Comparison of ENCODE assay signal across 14 mouse cellular contexts in genomic region chr5:125375871-125376270, GRCm38 (mm10). TPM values are rescaled to one million over a fixed set of nuclear protein-coding genes. Genes with fewer than 3 reads are reported as not detected.
"Had no signal": no experiment of that assay in that cellular context is flagged by ENCODE, and none has a peak within 500 bp of the region (broad histone marks: within the 10 kb centered on the region; RNA-seq: fewer than 3 reads in every experiment).

No protein-coding gene starts in this region.

- H3K27me3 ChIP-seq: limb, embryonic 12.5 days had no signal

- H3K36me3 ChIP-seq: limb, embryonic 12.5 days had no signal

- H3K9ac ChIP-seq: limb, embryonic 12.5 days; liver, embryonic 14.5 days had no signal

- H3K4me3 ChIP-seq: layer of hippocampus, adult 2 months; limb, embryonic 12.5 days; megakaryocyte, embryonic 14.5 days had no signal

- DNase-seq: kidney, postnatal 10 days; kidney, postnatal 4 days; liver; lung, adult 2 months; lung, postnatal 4 days; right cerebral cortex, adult 18-20 months; right cerebral cortex, postnatal 25 days; thymus, postnatal 4 days had no signal

- H3K4me1 ChIP-seq: limb, embryonic 12.5 days had no signal

- H3K4me2 ChIP-seq: limb, embryonic 12.5 days; midbrain, embryonic 11.5 days had no signal

- H3K27ac ChIP-seq: layer of hippocampus, adult 2 months; limb, embryonic 12.5 days; liver, embryonic 14.5 days; stomach, postnatal 0 days had no signal

- H3K9me3 ChIP-seq: limb, embryonic 12.5 days had no signal

RNA-seq across cellular contexts. Expression of gene Gm10382, which starts 13.3 kb away (rescaled TPM):
- total RNA-seq: layer of hippocampus, adult 2 months had no signal
